Mouse (Mus musculus) adrenal gland (tissue): ENCODE measurements around the gene Kpna7.
"Not testable (repeated sequence)": the region's sequence is repeated elsewhere in the genome, so short reads cannot be mapped to it uniquely, and the experiment has no call there.

Experiments
- intact Hi-C: fragments of 180-260 bp; cut with DNase I; formaldehyde crosslinking; loops from one replicate; pipeline ENCODE4 v1.15.1; 2025

Kpna7 gene

GRCm38 (mm10) chr5:145104328-145104727, 20.5 kb upstream of the Kpna7 start:
- intact Hi-C loops = no loop called here

- intact Hi-C loops = no loop called here
Measured at GRCm38 (mm10) chr5:145102706-145103105, 18.9 kb upstream of the Kpna7 start.

- intact Hi-C loops = not testable (repeated sequence)
Measured at GRCm38 (mm10) chr5:145101451-145101850, 17.6 kb upstream of the Kpna7 start.

GRCm38 (mm10) chr5:145100960-145101359, 17.1 kb upstream of the Kpna7 start:
- intact Hi-C loops = no loop called here

- intact Hi-C loops = no loop called here
Measured at GRCm38 (mm10) chr5:145098340-145098821, 14.6 kb upstream of the Kpna7 start.

GRCm38 (mm10) chr5:145096195-145096594, 12.4 kb upstream of the Kpna7 start:
- intact Hi-C loops = no loop called here

- intact Hi-C loops = no loop called here
Measured at GRCm38 (mm10) chr5:145089878-145090277, 6.0 kb upstream of the Kpna7 start.

- intact Hi-C loops = no loop called here
Measured at GRCm38 (mm10) chr5:145088186-145088585, 4.4 kb upstream of the Kpna7 start.

GRCm38 (mm10) chr5:145084822-145085221, 992 bp upstream of the Kpna7 start:
- intact Hi-C loops = no loop called here

GRCm38 (mm10) chr5:145083201-145083600, 629 bp downstream of the Kpna7 start:
- intact Hi-C loops = loop anchor here (2.0 kb wide), 1 partner anchor 34 kb away; no protein-coding TSS in a partner anchor

GRCm38 (mm10) chr5:145081866-145082613, 1.8 kb downstream of the Kpna7 start:
- intact Hi-C loops = loop anchor here (2.0 kb wide), 1 partner anchor 35 kb away; no protein-coding TSS in a partner anchor

GRCm38 (mm10) chr5:145075081-145075480, 8.7 kb downstream of the Kpna7 start:
- intact Hi-C loops = no loop called here

GRCm38 (mm10) chr5:145071342-145071741, 12.5 kb downstream of the Kpna7 start:
- intact Hi-C loops = no loop called here

GRCm38 (mm10) chr5:145069707-145070106, 14.1 kb downstream of the Kpna7 start:
- intact Hi-C loops = loop anchor here (5.0 kb wide), 1 partner anchor 52 kb away; no protein-coding TSS in a partner anchor

- intact Hi-C loops = loop anchor here (5.0 kb wide), 1 partner anchor 52 kb away; no protein-coding TSS in a partner anchor
Measured at GRCm38 (mm10) chr5:145068863-145069262, 15.0 kb downstream of the Kpna7 start.

GRCm38 (mm10) chr5:145064765-145065340, 19.0 kb downstream of the Kpna7 start:
- intact Hi-C loops = loop anchor here (5.0 kb wide), 1 partner anchor 48 kb away; no protein-coding TSS in a partner anchor

- intact Hi-C loops = no loop called here
Measured at GRCm38 (mm10) chr5:145059524-145059923, 24.3 kb downstream of the Kpna7 start.

- intact Hi-C loops = no loop called here
Measured at GRCm38 (mm10) chr5:145058722-145059121, 25.1 kb downstream of the Kpna7 start.

GRCm38 (mm10) chr5:145057907-145058306, 25.9 kb downstream of the Kpna7 start:
- intact Hi-C loops = no loop called here

GRCm38 (mm10) chr5:145054187-145054586, 29.6 kb downstream of the Kpna7 start:
- intact Hi-C loops = not testable (repeated sequence)

GRCm38 (mm10) chr5:145042690-145043089, 41.1 kb downstream of the Kpna7 start, which contains the start of gene 1700018F24Rik:
Gene 1700018F24Rik (plus strand): TSS chr5:145042990.
- intact Hi-C loops = loop anchor here (1.0 kb wide), 1 partner anchor 11 kb away; no protein-coding TSS in a partner anchor

- intact Hi-C loops = loop anchor here (1.0 kb wide), 1 partner anchor 10 kb away; no protein-coding TSS in a partner anchor
Measured at GRCm38 (mm10) chr5:145041628-145042027, 42.2 kb downstream of the Kpna7 start.
